Mouse (Mus musculus): ENCODE data around the gene Cux1. TPM values are rescaled to one million over a fixed set of nuclear protein-coding genes. Genes with fewer than 3 reads are reported as not detected.

Gene Cux1
- total RNA-seq, 2 experiments from 2014 or later = 97.4 to 110 TPM

DNA sequence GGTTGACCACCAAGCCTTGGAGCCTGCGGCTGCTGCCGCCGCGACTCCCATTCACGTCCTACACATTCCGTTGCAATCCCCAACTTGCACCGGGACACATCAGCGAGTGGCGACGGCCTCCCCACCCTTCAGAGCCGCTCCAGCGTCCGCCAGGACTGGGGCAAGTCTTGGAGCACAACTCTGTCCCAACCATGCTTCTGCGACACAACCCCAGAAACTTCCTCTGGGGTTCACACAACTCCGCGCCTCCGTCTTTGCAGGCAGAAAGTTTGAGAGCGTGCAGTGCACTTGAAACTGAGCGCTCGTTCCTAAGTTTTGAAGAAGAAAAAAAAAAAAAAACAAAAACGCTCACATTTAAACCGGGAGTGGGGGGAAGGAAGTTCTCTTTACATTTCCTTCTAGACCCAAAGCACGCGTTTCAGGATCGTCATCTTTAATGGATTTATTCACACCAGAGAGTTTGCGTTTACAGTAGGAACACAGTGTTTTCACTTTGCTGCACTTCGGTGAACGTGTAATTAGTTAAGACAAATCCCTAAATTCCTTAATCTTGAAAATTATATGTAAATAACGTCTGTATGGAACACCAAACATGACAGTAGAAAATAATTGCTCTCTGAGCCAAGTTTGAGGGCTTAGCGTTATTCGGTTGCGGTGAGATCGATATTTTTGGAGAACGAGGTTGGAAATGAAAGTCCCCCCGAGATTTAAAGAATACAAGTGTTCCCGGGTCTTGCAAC lies 906 bp upstream of the Cux1 start:
- peak in 1 of 2 experiments; percentile 52 for DNase-seq

- DNase-seq = peak in 1 of 2 experiments; percentile 63
These were observed 496 bp downstream of the Cux1 start for GRCm38 (mm10) chr5:136566812-136567175.

DNA sequence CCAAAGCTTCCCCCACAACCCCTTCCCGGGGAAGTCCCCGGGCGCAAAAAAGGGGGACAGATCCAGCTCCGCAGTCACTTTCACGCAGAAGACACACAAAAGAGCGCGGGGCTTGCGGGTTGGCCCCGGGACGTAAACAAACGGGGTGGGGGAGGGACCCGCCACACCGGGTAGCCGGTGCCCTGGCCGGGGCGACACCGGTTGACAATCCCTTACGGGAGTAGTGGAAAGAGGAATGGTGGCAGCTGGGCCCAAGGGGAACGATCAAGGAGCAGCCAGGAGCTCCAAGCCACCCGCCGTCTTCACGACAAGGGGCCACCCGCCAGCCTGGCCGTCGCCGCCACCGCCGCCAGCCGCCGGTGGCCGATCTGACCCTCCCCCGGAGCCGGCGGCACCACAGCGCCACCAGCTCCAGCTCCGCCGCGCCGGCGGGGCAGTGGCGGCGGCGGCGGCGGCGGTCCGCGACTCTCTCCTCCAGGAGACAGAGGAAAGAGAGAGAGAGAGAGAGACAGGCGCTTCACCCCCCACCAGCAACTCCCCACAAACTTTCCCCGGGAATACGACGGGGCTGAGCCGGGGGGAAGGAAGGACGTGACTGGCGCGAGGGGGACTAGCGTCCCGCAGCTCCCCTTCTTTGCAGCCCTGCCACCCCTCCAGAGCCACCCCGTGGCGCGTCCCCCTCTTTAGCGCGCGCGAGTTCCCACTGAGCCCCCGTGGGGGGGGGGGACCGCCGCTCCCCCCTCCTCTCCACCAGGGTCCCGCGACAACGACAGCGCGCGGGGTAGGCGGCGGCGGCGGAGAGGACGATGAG lies 1.1 kb downstream of the Cux1 start:
- peak; percentile 81 to 89 for DNase-seq

DNA sequence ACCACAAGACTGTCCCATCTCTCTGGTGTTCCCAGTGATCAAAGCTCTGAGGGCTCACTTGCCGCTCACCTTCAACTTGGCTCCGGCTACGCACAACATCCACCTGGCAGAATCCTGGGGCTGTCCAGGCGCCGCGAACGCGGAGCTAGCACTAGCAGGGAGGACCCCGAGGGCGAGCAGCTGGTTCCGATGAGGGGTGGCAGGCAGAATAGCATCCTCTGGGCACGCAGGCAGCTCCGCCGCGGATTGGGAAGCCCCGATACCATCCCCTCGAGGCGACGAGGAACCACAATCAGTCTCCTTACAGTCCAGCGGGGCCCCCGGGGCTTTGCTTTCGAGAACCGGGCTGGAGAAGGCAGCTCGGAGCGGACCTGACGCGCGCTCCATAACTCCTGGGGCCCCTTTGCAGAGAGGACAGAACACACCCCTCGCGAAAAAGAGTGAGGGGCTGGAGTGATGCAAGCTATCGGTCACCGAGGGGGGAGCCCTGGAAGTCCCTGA lies 1.9 kb downstream of the Cux1 start:
- peak; percentile 35 to 70 for DNase-seq

DNA sequence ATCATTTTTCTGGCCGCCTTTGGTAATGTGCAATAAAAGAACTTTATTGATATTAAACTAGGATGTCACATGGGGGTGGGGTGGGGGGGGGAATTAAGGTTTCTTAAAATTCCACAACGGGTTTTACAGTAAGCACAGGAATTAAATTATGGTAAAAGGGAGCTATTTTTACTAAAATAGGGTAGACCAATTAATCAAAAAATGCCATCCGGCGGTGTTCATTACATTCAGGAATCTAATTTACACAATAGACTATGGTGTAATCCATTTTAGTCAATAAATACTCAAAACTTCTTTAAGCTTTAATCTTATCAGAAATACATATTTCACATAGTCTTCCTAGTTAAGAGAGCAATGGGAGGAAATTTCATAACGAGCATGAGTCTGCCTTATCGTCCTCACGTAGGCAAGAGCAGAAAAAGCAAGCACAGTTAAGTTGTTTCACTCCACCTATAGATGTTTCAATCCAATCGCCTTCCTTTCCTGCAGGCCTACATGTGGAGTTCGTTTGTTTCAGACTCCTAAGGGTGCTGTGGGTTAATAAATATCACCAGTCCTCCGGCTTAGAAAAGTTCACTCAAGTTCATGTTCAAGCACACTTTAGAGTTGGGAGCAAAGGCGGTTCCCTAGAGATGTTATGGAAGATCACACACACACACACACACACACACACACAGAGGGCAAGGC lies 2.5 kb downstream of the Cux1 start:
- DNase-seq = no peak

GRCm38 (mm10) chr5:136563996-136564395 lies 3.3 kb downstream of the Cux1 start:
- DNase-seq = no peak

- DNase-seq = no peak
These were observed 4.2 kb downstream of the Cux1 start for GRCm38 (mm10) chr5:136563104-136563503.

GRCm38 (mm10) chr5:136562212-136562611 lies 5.1 kb downstream of the Cux1 start:
- no peak for DNase-seq

DNA sequence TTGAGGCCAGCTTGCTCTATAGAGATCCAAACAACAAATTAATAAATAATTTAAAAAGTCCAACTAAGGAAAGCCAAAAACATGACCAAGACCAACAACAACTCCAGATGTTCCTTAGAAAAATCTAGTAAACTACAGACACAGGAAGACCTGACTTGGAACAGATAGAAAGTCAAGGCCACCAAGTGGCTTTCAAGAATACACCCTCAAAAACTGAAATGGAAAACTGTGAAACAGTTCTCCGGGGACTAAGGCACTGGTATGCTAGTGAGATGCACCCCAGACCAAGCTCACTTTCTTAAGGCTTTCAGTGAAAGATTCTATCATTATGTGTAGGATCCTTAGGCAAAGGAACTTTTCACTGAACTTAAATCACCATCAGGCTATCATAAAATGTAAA lies 5.6 kb downstream of the Cux1 start:
- DNase-seq = no peak

DNA sequence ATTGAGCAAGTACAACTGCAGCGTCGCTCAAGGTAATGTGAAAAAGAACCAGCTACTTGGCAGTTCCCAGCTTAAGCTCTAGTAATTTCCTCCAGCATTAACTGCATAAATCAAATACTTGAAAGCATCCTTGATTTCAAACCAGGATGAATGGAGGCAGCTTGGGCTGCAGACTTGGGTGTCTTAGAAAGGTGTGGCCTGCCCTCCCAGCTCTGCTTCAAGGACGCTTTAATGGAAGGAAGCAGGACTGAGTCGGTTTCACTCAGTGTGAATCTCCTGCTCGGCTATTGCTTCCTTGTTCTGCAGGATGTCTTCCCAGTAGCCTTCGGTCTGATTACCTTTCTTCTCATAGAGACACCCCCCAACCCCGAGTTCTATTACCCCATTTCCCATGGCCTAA lies 6.6 kb downstream of the Cux1 start:
- DNase-seq = no peak

DNA sequence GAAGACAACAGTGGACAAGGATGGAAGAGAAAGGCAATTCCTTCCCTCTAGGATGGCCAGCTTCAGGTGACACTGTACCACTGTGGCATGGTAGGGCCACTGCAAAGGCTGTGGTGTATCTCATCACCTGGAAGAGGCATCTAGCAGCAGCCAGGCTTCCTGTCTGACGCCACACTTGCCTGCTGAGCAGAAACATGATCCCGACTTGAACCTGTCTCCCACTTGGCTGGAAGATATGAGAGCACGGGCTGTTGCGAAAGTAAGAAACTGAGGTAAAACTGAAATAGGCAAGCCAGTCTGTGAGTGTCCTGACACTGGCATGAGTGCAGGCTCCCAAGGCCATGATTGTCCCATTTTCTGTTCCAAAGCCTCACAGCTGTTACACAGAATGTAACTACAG lies 9.8 kb downstream of the Cux1 start:
- no peak for DNase-seq

GRCm38 (mm10) chr5:136556328-136557262 lies 10.7 kb downstream of the Cux1 start:
- DNase-seq = no peak

DNA sequence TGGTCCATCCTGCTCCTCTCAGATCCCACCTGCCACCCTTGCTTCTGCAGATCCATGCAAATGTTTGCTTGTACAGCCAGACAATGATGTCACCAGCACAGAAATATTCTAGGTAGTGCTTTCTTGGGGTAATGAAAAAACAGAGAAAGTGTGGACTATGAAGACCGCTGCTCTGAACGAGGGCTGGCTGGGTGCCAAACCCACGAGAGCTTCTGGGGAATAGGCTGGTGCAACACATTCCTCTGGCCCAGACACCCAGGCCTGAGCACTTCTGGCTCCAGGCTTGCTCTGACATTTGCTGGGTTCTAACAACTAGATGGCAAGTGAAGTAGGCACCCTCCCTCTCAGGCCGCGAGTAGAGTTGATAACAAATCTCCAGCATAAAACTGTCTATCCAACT lies 11.6 kb downstream of the Cux1 start:
- peak; percentile 73 to 84 for DNase-seq

GRCm38 (mm10) chr5:136552832-136553231 lies 14.5 kb downstream of the Cux1 start:
- DNase-seq = no peak

GRCm38 (mm10) chr5:136552093-136552492 lies 15.2 kb downstream of the Cux1 start:
- no peak for DNase-seq

- no peak for DNase-seq
These were observed 15.7 kb downstream of the Cux1 start for GRCm38 (mm10) chr5:136551571-136551970.

DNA sequence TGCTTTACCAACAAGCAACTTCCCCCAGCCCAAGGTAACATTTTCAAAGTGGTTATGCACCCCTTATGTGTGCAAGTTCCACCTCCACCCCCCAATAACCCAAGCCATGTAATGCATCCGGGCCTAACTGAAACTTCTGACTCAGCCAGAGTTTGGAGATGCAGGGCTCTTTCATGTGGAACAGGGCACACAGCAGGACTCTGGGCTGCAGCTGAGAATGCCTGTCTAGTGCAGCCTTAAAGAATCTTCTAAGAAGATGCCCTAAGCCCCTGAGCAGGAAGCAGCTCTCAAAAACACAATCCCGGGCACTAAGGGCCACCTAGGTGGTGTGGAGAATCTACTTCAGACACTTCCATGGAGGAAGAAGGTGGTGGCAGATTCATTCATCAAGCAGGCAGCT lies 16.6 kb downstream of the Cux1 start:
- no peak for DNase-seq

DNA sequence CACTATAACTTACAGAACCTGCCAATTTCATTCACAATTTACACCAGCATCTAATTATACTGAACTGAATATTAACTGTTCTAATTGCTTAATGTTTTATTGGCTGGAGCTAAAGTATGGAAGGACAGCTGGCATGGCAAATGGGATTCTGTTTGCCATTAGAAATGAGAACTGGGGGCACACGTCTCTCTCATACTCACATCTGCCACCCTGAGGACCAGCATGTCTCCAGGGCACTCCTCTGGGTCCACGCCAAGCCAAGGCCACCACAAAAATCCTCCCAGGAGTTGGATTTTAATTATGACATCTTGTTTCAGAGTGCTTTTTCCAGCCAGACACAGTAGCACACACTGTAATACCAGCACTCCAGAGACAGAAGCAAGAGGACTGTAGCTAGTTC lies 18.5 kb downstream of the Cux1 start:
- DNase-seq = peak in 1 of 2 experiments; percentile 42

- no peak for DNase-seq
These were observed 22.2 kb downstream of the Cux1 start for GRCm38 (mm10) chr5:136545061-136545460.

- DNase-seq = no peak
These were observed 24.1 kb downstream of the Cux1 start for GRCm38 (mm10) chr5:136543171-136543570.

GRCm38 (mm10) chr5:136540952-136541351 lies 26.3 kb downstream of the Cux1 start:
- DNase-seq = peak; percentile 61 to 68

Data from adrenal gland, postnatal 36 days (tissue).